Mouse (Mus musculus): ENCODE measurements around the gene Mgme1.

The Mgme1 gene

DNA sequence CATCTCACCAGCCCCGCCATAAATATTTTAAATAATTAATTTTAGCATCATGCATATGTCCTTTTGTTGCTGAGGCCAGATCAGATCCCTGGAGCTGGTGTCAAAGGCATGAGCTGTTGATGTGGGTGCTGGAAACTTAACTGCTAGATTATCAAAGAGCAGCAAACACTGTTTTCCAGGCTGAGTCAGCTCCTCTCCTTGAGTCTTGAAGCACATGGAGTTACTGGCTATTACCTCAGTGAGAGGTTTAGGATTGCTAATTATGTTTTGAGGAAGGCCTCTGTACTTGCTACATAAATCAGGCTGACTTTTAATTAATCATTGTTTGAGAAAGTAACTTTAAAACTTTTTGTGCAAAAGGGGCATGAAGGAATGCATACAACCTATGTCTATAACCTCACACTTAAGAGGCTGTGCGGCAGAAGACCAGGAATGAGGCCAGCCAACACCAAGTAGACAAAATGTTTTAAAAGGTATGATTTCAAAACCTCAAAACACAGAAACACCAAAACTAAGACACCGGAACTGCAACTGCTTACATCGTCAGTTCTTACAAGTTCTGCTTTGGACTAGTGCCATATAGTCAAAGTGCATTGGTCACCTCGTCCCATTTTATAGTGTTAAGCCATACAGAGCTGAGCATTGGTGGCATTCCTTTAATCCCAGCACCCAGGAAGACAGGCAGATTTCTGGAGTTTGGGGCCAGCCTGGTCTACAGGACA, 5.9 kb upstream of the Mgme1 start:
- no peak for DNase-seq (ENCODE audit: low spot score)

DNA sequence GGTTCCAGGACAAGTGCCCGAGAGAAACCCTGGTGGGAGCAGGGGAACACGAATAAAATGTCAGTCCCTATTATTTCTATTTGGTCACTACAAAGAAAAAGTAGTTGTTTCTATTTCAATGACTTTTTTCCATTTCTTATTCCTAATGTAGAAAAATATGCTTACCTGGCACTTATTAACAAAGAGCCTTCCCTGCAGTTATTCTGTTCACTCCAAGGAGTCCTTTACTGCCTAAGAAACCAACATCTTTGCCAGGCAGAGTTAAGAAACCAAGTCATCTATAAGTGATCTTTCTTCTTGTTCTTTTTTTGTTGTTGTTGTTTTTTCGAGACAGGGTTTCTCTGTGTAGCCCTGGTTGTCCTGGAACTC, 5.4 kb upstream of the Mgme1 start:
- DNase-seq (ENCODE audit: low spot score), result no peak

DNA sequence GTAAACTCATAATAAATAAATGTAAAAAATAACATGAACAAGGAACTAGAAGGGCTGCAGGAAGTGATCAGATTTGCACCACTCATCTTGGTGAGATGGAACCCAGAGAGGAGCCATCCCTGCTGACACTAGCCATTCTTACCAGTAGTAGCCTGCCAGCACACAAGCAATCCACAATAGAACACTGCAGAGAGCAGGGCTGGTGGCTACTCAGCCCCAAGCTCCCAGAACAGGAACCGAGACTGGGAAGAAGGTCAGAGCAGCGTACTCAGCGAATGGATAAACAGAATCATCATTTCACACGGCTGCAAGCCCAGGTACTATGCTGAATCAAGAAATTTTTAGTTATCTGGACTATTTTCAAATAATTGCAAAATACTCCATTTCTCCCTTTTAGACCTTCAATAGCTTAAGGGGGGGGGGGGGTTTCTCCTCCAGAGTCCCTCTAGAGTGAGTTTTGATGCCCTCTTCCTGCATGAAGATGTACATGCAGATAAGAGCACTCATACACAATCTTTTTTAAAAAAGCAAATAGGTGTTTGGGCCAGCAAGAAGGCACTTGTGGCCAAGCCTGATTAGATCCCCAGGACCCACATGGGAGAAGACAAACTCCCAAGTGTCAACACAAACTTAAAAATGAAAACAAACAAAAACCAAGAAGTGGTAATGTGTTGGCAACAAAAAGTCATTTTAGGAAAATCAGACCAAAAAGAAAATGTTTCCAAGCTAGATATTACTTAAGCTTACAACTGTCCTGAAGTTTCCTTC, 4.4 kb upstream of the Mgme1 start:
- no peak for DNase-seq (ENCODE audit: low spot score)

DNA sequence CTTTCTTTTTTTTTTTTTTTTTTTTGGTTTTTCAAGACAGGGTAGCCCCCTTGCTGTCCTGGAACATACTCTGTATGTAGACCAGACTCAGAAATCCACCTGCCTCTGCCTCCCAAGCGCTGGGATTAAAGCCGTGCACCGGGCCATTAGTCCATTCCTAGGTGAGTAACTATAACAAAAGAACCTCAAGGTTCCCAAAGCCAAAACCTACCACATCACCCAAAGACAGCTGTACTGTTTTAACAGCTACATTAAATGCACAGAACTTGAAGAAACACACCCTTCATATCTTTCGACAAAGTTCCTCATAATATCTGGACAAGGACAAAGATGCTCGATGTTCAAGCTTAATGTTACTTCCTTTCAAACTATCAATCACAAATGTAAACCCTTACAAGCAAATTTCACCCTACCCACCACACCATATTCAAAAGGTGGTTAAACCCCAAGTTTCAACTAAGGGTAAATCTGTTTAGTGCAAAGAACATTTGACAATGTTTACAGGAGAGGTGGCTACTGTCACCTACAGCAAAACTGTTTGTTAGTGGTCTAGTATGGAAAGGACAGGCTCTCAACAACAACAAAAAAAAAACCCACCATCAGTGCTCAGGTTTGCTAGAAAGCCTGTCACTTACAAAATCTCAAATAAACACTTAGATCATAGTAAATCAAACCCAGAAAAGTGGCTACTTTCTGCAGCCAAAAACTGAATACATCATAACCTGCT, 3.3 kb upstream of the Mgme1 start:
- no peak for DNase-seq (ENCODE audit: low spot score)

DNA sequence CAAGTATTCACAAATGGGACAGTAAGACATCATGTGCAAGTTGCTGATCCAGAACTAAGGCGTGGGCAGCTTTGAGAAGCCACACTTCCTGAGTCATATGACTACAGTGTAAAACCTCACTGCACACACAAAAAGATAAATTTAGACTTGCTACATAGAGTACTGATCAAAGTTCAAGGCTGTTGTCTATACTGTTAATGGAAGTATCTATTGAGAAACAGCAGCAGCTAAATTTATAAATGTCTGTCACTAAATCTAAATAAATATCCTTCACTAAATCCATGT, 2.8 kb upstream of the Mgme1 start:
- DNase-seq (ENCODE audit: low spot score), result no peak

DNA sequence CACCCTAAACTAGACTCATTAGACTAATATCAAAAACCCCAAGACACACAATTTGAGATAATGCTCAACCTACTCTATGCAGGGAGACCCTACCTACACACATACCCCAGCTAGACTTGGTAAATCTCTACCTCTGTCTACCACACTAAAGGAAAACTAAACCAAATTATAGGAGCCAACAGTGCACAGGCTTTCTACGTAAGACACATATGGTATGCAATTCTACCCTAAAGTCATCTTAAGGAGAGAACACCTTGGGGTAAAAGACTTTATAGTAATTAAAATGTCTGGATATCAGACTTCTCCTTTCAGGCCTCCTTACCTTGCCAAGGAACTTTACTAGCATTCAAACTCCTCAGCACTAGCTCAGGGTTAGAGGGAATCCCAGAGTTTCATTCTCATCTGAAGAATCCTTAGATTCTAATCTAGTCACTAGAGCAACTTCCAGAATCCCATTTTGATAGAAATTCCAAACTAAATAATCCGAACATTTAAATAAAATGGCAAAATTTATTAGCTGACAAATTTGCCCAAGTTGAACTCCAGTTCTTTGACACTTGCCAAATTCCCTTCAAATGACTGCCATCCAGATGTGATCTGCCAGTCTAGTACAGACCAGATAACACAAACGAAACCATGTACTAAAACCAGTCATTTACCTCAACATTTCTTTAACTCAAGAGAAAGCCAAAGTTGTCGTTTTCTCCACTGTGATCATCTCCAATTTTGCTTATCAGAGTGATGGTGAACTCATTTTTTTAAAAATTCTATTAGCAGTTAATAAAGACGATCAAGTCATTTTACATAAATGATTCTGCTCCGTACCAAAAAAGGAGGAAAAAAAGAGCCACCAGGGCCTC, 1.8 kb upstream of the Mgme1 start:
- DNase-seq (ENCODE audit: low spot score), result no peak

DNA sequence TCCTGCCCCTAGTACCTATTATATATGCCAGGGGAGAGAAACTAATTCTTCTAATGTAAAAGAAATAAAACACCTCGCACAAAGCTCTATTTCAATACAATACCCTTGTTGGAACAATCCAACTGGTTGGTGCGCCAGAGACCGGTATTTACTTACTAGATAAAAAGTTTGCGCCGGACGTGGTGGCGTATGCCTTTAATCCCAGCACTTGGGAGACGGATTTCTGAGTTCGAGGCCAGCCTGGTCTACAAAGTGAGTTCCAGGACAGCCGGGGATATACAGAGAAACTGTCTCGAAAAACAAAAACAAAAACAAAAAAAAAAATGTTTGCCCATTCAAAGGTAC, 1.2 kb upstream of the Mgme1 start:
- DNase-seq (ENCODE audit: low spot score), result no peak

DNA sequence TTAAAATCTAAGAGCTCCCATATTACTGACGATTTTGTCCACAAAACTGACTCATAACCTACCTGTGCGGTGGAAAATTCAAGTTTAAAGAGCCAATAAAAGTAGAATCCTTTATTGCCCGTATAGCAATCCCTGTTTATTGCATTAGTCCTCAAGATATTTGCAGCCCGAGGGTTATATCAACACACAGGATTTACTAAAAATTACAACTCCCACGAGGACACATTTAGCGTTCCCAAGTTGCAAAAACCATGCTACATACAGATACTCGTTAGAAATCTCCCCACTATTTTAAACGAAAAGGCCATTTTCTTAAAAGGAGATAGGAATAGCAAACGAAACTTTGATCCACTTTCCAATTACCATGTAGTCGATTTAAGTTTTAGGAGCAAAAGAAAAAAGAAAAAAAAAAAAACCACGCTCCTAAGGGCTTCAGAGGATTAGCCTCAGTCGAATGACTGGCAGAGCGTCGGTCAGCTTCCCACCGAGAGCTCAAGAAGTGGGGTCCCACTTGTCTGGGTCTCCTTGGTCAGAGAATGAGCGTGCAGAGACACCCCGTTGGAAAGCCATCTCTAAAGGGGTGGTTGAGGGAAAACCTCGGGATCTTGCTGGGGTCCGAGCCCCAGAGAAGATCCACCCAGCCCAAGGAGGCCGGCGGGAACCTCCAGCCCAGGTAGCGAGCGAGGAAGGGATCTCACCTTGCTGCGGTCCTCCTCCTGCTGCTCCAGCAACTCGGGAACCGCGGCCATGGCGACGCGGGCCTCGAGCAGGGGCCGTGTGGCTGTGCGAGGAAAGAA, 586 bp upstream of the Mgme1 start:
- DNase-seq (ENCODE audit: low spot score), result peak; percentile 46

DNA sequence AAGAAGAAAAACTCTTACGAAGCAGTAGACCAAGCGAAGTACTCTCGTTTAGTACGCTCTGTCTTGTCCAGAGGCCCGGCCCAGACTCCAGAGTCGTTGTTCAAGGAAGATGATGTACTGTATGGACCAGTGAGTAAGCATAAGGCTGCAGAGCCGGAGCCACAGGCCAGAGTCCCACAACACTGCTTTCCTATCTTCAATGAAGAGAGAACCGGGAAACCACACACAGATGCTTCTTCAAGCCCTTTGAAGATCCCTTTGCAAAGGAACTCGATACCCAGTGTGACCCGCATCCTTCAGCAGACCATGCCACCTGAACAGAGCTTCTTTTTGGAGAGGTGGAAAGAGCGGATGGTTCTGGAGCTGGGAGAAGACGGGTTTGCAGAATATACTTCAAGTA, 1.6 kb downstream of the Mgme1 start:
- no peak for DNase-seq (ENCODE audit: low spot score)

DNA sequence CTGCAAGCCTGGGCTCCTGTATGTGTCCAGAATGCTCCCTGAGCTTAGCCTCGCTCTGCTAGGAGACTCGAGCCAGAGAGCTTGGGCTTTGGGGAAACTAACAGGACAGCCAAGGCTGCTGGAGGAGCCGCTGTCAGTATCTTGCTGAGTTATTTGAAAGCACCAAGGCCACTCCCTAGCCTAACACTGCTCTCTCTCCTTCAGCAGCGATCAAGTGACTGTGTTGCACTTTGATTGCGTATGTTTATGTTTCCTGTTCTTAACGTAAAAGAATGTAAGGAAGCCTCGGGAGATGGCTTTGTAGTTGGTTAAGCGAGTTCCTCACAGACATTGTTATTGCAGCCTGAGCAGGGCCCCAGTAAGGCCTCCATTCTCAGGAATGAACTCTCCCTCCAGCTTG, 4.3 kb downstream of the Mgme1 start:
- DNase-seq (ENCODE audit: low spot score), result no peak

DNA sequence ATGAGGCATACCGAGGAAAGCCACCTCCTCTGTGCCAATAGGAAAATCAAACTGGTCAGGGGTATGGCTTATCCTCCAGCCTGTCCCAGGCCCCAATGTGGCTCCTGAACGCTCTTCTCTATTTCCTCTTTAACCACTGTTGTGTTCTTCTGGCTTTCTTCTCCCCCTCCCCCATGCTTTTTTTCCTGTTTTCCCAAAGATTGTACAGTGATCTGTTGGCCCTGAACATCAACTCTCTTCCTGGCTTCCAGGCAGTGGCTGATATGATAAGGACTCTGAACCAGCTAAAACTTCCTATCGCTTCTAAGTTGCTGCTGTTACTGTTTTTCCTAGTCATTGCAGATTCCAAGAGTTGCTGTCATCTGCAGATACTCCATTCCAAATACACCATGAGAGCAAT, 6.4 kb downstream of the Mgme1 start:
- no peak for DNase-seq (ENCODE audit: low spot score)

DNA sequence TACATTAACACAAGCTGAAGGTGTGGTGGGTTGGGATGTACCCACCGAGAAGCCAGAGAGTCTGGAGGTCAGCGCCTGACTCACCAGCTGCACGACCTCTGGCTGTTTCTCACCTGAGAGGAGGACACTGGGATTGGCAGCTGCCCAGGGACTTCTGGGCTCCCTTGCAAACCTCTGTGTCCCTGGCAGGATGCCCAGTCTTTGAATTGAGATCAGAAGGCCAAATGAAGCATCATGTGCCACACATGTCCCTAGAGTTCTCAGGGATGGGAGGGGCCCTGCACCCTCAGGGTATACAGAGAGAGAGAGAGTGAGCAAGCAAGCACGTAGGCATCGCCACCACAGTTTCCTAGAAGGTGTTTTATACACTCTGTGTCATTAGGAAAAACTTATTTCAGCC, 9.3 kb downstream of the Mgme1 start:
- DNase-seq (ENCODE audit: low spot score), result no peak

DNA sequence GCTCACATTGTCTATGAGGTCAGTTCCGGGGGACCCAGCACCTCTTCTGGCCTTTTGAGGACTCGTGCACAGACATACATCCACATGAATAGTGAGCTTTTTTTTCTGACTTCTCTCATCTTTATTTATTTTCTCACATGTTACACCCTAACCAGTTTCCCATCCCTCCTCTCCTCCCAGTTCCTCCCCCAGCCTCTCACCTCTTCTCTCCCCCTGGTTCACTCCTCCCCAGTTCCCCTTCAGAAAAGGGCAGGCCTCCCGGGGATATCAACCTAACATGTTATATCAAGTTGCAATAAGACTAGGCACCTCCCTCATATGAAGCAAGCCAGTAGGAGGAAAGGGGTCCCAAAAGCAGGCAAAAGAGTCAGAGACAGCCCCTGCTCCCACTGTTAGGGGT, 10.1 kb downstream of the Mgme1 start:
- DNase-seq (ENCODE audit: low spot score), result no peak

DNA sequence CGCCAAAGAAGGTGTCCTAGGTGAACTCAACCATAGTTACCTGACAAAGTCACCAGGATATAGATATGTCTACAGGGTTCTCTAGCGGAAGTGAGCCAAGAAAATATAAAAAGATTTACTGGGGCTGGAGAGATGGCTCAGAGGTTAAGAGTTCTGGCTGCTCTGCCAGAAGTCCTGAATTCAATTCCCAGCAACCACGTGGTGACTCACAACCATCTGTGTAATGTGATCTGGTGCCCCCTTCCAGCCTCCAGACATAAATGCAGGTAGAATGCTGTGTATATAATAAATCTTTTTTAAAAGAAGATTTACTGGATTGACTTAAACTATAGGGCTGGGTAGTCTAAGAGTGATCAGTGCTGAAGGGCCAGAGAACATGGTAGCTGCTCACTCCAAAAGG, 11.0 kb downstream of the Mgme1 start:
- no peak for DNase-seq (ENCODE audit: low spot score)

DNA sequence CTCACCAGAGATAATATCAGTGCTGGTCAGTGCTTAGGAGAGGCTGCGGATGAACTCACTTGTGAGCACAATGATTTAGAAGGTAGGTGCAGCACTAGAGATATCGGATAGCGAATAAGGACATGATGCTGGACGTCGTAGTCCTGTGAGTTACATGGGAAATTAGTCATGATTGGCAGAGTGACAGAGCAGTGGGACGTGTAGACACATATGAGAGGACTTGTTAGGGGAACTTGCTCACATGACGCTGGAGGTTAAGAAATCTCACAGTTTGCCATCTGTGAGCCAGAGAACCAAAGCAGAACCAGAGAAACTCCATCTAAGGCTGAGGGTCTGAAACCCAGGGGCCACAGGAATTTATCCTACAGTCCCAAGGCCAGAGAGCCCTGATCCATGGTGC, 19.9 kb downstream of the Mgme1 start:
- no peak for DNase-seq (ENCODE audit: low spot score)

DNA sequence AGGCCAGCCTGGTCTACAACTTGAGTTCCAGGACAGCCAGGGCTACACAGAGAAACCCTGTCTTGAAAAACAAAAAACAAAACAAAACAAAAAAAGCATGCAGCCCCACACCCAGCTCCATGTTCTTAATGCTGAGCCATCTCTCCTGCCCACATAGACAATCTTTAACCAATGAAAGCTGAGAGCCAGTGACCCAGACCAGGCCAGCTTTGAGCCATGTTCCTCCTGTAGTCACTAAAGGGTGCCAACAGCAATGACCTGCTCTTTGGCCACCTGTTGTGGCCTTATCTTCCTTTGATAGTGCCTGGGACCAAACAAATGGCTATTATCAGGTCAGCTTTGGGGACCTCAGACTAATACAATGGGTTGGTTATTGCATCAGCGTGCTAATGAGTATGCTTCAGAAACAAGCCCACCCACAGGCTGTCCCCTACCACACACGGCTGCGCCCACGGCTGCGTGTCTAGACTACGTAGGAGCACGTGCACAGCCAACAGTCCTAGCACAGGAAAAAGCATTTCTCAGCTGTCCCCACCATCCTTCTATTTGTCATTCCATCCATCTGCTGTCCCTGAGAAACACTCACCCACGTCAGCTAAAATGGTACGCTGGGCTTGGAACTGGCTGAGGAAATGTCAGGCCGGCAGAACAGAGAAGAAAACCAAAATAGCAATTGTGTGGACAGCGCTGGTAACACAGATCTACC, 21.3 kb downstream of the Mgme1 start:
- no peak for DNase-seq (ENCODE audit: low spot score)

DNA sequence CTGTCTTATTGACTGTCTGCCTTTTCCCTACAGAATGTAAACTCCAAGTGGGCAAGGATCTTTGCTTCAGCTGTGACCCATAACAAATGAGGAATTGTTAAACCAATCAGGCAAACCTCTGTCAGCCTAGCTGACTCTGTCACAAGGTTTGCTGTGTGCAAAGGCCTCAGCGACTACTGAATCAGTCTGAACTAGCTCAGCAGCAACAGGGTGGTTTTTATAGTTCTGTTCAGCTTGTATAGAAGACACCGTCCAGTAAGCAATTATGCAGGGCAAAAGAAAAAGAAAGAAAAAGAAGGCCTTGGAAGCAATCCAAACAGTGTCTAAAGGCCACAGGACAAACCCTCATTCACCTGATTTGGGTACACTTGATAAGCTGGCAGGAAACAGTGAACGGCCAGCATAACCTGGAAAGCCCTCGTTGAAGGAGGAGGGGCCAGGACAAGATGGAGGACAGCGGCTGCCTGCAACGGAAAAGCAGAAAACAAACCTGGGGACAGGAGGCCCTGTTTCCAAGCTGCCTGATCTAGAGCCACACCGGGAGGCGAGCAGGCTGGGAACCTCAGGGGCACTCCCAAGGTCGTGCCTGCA, 24.8 kb downstream of the Mgme1 start:
- DNase-seq (ENCODE audit: low spot score), result no peak

DNA sequence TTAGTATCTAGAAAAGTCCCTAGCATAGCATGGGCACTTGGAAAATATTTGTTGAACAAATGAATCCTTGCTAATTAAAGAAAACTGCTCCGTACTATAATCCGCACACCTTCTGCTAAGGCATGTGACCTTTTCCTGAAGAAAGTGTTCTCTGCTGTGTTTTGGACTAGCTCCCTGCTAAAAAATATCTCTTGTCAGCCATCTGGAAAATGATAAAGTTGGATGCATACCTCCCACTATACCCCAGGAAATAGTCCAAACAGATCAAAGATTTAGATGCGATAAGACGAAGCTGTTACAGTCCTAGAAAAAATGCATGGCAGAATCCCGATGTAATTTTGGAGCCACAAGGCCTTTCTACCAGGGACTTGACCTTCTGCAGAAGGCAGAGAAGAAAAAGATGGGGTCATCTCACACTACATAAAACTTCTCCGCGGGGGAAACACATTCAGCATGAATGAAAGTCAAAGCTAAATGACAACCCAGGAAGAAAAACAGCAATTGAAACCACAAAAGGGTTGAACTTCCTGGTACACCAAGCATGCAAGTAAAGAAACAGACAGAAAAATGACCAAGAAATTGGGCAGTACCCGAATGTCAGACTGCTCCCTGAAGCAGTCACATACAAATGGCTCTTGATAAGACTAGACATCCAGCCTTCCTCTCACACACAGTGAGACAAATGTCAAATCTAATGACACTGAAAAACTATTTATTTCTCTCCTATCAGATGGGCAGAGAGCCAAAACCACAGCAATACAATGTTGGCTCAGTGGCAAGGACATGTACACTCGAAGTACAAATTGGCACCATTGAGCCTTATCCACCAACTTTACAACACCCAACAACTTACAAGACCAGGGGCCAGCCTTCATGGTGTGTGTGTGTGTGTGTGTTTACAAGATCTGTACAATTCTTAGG, 29.5 kb downstream of the Mgme1 start:
- DNase-seq (ENCODE audit: low spot score), result no peak

DNA sequence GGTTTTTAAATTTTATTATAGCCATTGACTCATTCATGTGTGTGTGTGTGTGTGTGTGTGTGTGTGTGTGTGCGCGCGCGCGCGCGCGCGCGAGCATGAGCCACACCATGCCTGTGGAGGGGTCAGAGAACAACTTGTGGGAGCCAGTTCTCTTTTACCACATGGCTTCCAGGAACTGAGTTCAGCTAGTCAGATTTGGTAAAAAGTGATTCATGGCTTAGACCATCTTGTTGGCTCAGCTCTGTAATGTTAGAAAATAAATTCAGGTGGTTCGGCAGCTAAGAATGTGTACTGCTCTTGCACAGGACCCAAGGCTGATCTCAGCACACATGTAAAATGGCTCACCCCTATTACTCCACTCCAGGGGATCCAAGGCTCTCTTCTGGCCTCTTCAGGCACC, 30.6 kb downstream of the Mgme1 start:
- no peak for DNase-seq (ENCODE audit: low spot score)

Measured in embryo, embryonic 10 days (tissue).